Mouse (Mus musculus) left cerebral cortex, adult 9 months (tissue): ENCODE measurements around the gene Cipc.

Source experiments
- DNase-seq, 2 experiments: peaks; one replicate each; pipeline ENCODE4 v3.0.0; 2022; ENCODE audit warnings: low spot score in 2 of 2

Cipc gene

GRCm38 (mm10) chr12:86931919-86932574, 14.8 kb upstream of the Cipc start:
- DNase-seq: no peak

- no peak for DNase-seq
Measured at GRCm38 (mm10) chr12:86932575-86932952, 14.3 kb upstream of the Cipc start.

GRCm38 (mm10) chr12:86934748-86935147, 12.1 kb upstream of the Cipc start:
- DNase-seq: no peak

- no peak for DNase-seq
Measured at GRCm38 (mm10) chr12:86935692-86936282, 11.1 kb upstream of the Cipc start.

GRCm38 (mm10) chr12:86936587-86937343, 10.1 kb upstream of the Cipc start:
- no peak for DNase-seq

GRCm38 (mm10) chr12:86938571-86938970, 8.3 kb upstream of the Cipc start:
- no peak for DNase-seq

- no peak for DNase-seq
Measured at GRCm38 (mm10) chr12:86941173-86941572, 5.7 kb upstream of the Cipc start.

- DNase-seq: peak in 1 of 2 experiments; percentile 61
Measured at GRCm38 (mm10) chr12:86941734-86942486, 4.9 kb upstream of the Cipc start.

- DNase-seq: no peak
Measured at GRCm38 (mm10) chr12:86943421-86943820, 3.4 kb upstream of the Cipc start.

GRCm38 (mm10) chr12:86945126-86945525, 1.7 kb upstream of the Cipc start:
- DNase-seq: peak in 1 of 2 experiments; percentile 91

GRCm38 (mm10) chr12:86946301-86946781, 502 bp upstream of the Cipc start:
- no peak for DNase-seq

GRCm38 (mm10) chr12:86947681-86948401, 998 bp downstream of the Cipc start:
- peak in 1 of 2 experiments; percentile 67 for DNase-seq

GRCm38 (mm10) chr12:86948627-86949026, 1.8 kb downstream of the Cipc start:
- DNase-seq: no peak

- no peak for DNase-seq
Measured at GRCm38 (mm10) chr12:86949501-86949900, 2.7 kb downstream of the Cipc start.

GRCm38 (mm10) chr12:86950161-86950960, 3.5 kb downstream of the Cipc start:
- no peak for DNase-seq

- DNase-seq: no peak
Measured at GRCm38 (mm10) chr12:86950961-86951360, 4.1 kb downstream of the Cipc start.

GRCm38 (mm10) chr12:86952331-86952850, 5.5 kb downstream of the Cipc start:
- DNase-seq: no peak

GRCm38 (mm10) chr12:86955894-86956293, 9.1 kb downstream of the Cipc start:
- DNase-seq: no peak

GRCm38 (mm10) chr12:86958558-86958957, 11.7 kb downstream of the Cipc start:
- DNase-seq: no peak

GRCm38 (mm10) chr12:86959661-86960060, 12.8 kb downstream of the Cipc start:
- no peak for DNase-seq
